Mouse (Mus musculus) small intestine, adult 2 months (tissue): ENCODE measurements around the gene Txn2. TPM values are rescaled to one million over a fixed set of nuclear protein-coding genes. Genes with fewer than 3 reads are reported as not detected.
"Not testable (repeated sequence)": the region's sequence is repeated elsewhere in the genome, so short reads cannot be mapped to it uniquely, and the experiment has no call there.

Source experiments
- H3K27ac ChIP-seq: fragments of 200-500 bp; 2 replicates; pipeline ENCODE4 v1.5.1; 2012; ENCODE audit warnings: low read depth, low read length, control low read depth, inconsistent platforms; ENCODE audit not compliant: insufficient read depth
- H3K27me3 ChIP-seq: fragments of 200-500 bp; 2 replicates; pipeline ENCODE4 v1.6.1; 2012; ENCODE audit warnings: mild to moderate bottlenecking, moderate library complexity, low read length, inconsistent platforms; ENCODE audit not compliant: control insufficient read depth, insufficient read depth
- H3K36me3 ChIP-seq: fragments of 200-500 bp; 2 replicates; pipeline ENCODE4 v1.6.1; 2012; ENCODE audit warnings: mild to moderate bottlenecking, low read length, control low read depth, inconsistent platforms; ENCODE audit not compliant: control insufficient read depth, insufficient read depth
- H3K4me1 ChIP-seq: fragments of 200-500 bp; 2 replicates; pipeline ENCODE4 v1.6.1; 2012; ENCODE audit warnings: low read length, inconsistent platforms, mixed read lengths; ENCODE audit not compliant: control insufficient read depth, insufficient read depth, insufficient read length
- H3K4me3 ChIP-seq: fragments of 200-500 bp; 2 replicates; pipeline ENCODE4 v1.5.1; 2012; ENCODE audit warnings: low read depth, mild to moderate bottlenecking, control low read depth, inconsistent platforms, low read length, moderate library complexity
- CTCF ChIP-seq: fragments of 200-500 bp; IDR thresholded peaks from 2 replicates; pipeline ENCODE4 v1.5.1; 2012; ENCODE audit warnings: low read depth, mild to moderate bottlenecking, control low read depth, inconsistent platforms, low read length, moderate library complexity, mixed read lengths; ENCODE audit not compliant: insufficient replicate concordance, insufficient read length; ENCODE audit errors: extremely low read depth
- POLR2A ChIP-seq: fragments of 200-500 bp; IDR thresholded peaks from 2 replicates; pipeline ENCODE4 v1.6.1; 2012; ENCODE audit warnings: low read depth, mild to moderate bottlenecking, control low read depth, inconsistent platforms, low read length, moderate library complexity
- WGBS: fragments of 180-500 bp; shearing (Covaris S2); methylation state at CpG from one replicate; pipeline ENCODE4 v1.1.7; 2018; 5-methylcytosine and 5-hydroxymethylcytosine counted together
- polyA plus RNA-seq: library from polyadenylated mRNA; depleted of rRNA; stranded (reverse); fragments of >200 nt; gene quantifications from 2 replicates; pipeline ENCODE4 v1.2.3, GENCODE M21; 2012; rRNA removed

Txn2 gene
- polyA plus RNA-seq, 1 experiment = 222 TPM

GRCm38 (mm10) chr15:77868340-77868739 is 60.5 kb downstream of the Txn2 start:
- no peaks in the 10 kb centered on the region for H3K27me3 ChIP-seq
- peaks cover 23% of the 10 kb centered on the region; the same call in 1 of the 2 replicates for H3K4me1 ChIP-seq
- H3K4me3 ChIP-seq = no peak overlapping the region
- H3K27ac ChIP-seq = peak overlapping the region; percentile 33; the same call in 1 of the 2 replicates
- TF ChIP-seq POLR2A (no peak), CTCF (no peak)
- no peaks in the 10 kb centered on the region for H3K36me3 ChIP-seq
- WGBS = 72% methylated on average over 5 of the region's 5 CpGs

DNA sequence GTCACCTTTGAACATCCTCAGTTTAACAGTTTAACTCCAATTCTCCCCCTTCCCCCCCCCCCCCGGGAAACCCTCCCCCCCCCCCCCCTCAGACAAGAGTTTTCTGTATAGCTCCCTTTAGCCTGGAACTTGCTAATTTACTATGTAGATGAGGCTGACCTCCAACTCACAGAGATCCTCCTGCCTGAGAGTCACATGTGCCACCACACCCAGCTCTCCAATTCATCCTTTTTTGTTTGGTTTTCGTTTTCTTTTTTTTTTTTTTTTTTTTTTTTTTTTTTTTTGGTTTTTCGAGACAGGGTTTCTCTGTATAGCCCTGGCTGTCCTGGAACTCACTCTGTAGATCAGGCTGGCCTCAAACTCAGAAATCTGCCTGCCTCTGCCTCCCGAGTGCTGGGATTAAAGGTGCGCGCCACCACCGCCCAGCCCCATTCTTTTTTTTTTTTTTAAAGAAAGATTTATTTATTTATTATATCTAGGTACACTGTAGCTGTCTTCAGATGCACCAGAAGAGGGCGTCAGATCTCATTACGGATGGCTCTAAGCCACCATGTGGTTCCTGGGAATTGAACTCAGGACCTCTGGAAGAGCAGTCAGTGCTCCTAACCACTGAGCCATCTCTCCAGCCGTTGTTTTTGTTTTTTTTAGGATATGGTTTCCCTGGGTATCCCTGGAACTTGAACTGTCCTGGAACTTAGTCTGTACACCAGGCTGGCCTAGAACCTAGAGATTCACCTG is 61.4 kb downstream of the Txn2 start:
- H3K27me3 ChIP-seq, H3K36me3 ChIP-seq, H3K4me3 ChIP-seq: not testable (repeated sequence)
- Histone ChIP-seq H3K4me1 (peaks cover 24% of the 10 kb centered on the region; the same call in 1 of the 2 replicates), H3K27ac (peak overlapping the region; percentile 33)
- 83% methylated on average over 9 of the region's 10 CpGs for WGBS

GRCm38 (mm10) chr15:77866583-77867220 is 62.1 kb downstream of the Txn2 start:
- Histone ChIP-seq H3K4me1 (peaks cover 19% of the 10 kb centered on the region; the same call in 1 of the 2 replicates), H3K27me3 (no peaks in the 10 kb centered on the region), H3K27ac (peak overlapping the region; percentile 64), H3K4me3 (no peak overlapping the region), H3K36me3 (no peaks in the 10 kb centered on the region)
- TF ChIP-seq POLR2A = no peak
- no peak for TF ChIP-seq CTCF
- WGBS = 50% methylated on average over 11 of the region's 11 CpGs

Other genes starting within 250 kb of the Txn2 start
- 1.9 and 3.6 TPM in 2 replicates for gene Apol7e, start 230.1 kb downstream of the Txn2 start, polyA plus RNA-seq
- 5.7 and 102 TPM in 2 replicates for gene Apol9b, start 200.0 kb downstream of the Txn2 start, polyA plus RNA-seq
- gene Apol8, start 172.0 kb downstream of the Txn2 start, polyA plus RNA-seq = 0.10 and 0.11 TPM in 2 replicates
- gene Myh9, start 86.8 kb downstream of the Txn2 start, polyA plus RNA-seq = 44.8 and 89.4 TPM in 2 replicates
- gene Foxred2, start 27.7 kb upstream of the Txn2 start, polyA plus RNA-seq = 0.90 and 1.7 TPM in 2 replicates
- gene Eif3d, start 41.8 kb upstream of the Txn2 start, polyA plus RNA-seq = 50.1 and 89.4 TPM in 2 replicates
- gene Cacng2, start 191.0 kb upstream of the Txn2 start, polyA plus RNA-seq = 0.04 TPM in 1 of 2 replicates, not detected in the other
- 9.3 and 18.7 TPM in 2 replicates for gene Ift27, start 245.1 kb upstream of the Txn2 start, polyA plus RNA-seq